Mouse (Mus musculus) ovary, postnatal 36 days (tissue): ENCODE data around the gene Ptchd1.

Experiments
- DNase-seq: peaks from one replicate; pipeline ENCODE4 v3.0.0; 2022; ENCODE audit warnings: low spot score, mixed read lengths

Ptchd1 gene

GRCm38 (mm10) chrX:155623701-155624281, at the start of gene Ptchd1:
Gene Ptchd1, minus strand, starts transcription at chrX:155623814.
- DNase-seq: no peak

- no peak for DNase-seq
Measured at GRCm38 (mm10) chrX:155657971-155658370, 34.4 kb upstream of the Ptchd1 start.

GRCm38 (mm10) chrX:155645975-155646374, 22.4 kb upstream of the Ptchd1 start:
- DNase-seq: no peak

- no peak for DNase-seq
Measured at GRCm38 (mm10) chrX:155643975-155644374, 20.4 kb upstream of the Ptchd1 start.

- DNase-seq: no peak
Measured at GRCm38 (mm10) chrX:155625671-155626196, 2.1 kb upstream of the Ptchd1 start.

- DNase-seq: no peak
Measured at GRCm38 (mm10) chrX:155624895-155625294, 1.3 kb upstream of the Ptchd1 start.

GRCm38 (mm10) chrX:155624341-155624841, 777 bp upstream of the Ptchd1 start, which contains the start of gene Gm15155:
Gene Gm15155, plus strand, starts transcription at chrX:155624741.
- DNase-seq: no peak

GRCm38 (mm10) chrX:155622961-155623599, 534 bp downstream of the Ptchd1 start:
- DNase-seq: no peak

- no peak for DNase-seq
Measured at GRCm38 (mm10) chrX:155622527-155622926, 1.1 kb downstream of the Ptchd1 start.

- no peak for DNase-seq
Measured at GRCm38 (mm10) chrX:155601196-155601595, 22.4 kb downstream of the Ptchd1 start.

GRCm38 (mm10) chrX:155596390-155596789, 27.2 kb downstream of the Ptchd1 start:
- DNase-seq: no peak

- no peak for DNase-seq
Measured at GRCm38 (mm10) chrX:155594685-155595084, 28.9 kb downstream of the Ptchd1 start.

GRCm38 (mm10) chrX:155592467-155592866, 31.1 kb downstream of the Ptchd1 start:
- DNase-seq: no peak

GRCm38 (mm10) chrX:155591490-155591889, 32.1 kb downstream of the Ptchd1 start:
- no peak for DNase-seq

GRCm38 (mm10) chrX:155584586-155584985, 39.0 kb downstream of the Ptchd1 start:
- no peak for DNase-seq

- DNase-seq: no peak
Measured at GRCm38 (mm10) chrX:155579791-155580190, 43.8 kb downstream of the Ptchd1 start.

GRCm38 (mm10) chrX:155572396-155572795, 51.2 kb downstream of the Ptchd1 start:
- DNase-seq: no peak

GRCm38 (mm10) chrX:155543780-155544179, 79.8 kb downstream of the Ptchd1 start:
- DNase-seq: no peak
